Mouse (Mus musculus): ENCODE results near the gene Rasgrp4. TPM values are rescaled to one million over a fixed set of nuclear protein-coding genes. Genes with fewer than 3 reads are reported as not detected.

The Rasgrp4 gene
- polyA plus RNA-seq, 1 experiment = 156 TPM

- Histone ChIP-seq H3K4me3 (replicated peaks; ENCODE audit: control insufficient read depth, low read depth, low read length) (no peak overlapping the region), H3K27ac (ENCODE audit: control insufficient read depth, insufficient read depth, low read depth, low read length, poor library complexity) (no peak overlapping the region), H3K4me1 (ENCODE audit: control insufficient read depth, insufficient read depth, low read length) (no peaks in the 10 kb centered on the region; the same call in 1 of the 2 replicates)
- 56% methylated on average over 18 of the region's 18 CpGs for WGBS
- TF ChIP-seq CTCF (IDR thresholded peaks at IDR 0.05; ENCODE audit: control insufficient read depth, insufficient read depth, low read length) (no peak), POLR2A (IDR thresholded peaks at IDR 0.05; ENCODE audit: borderline replicate concordance, control insufficient read depth, low read depth, low read length) (no peak)
Measured at GRCm38 (mm10) chr7:29118142-29118851, 16.4 kb upstream of the Rasgrp4 start.

- no peaks in the 10 kb centered on the region; the same call in none of the 2 replicates for H3K4me1 ChIP-seq (ENCODE audit: control insufficient read depth, insufficient read depth, low read length)
- WGBS = 75% methylated on average over 1 of the region's 1 CpGs
- H3K4me3 ChIP-seq (replicated peaks; ENCODE audit: control insufficient read depth, low read depth, low read length) = no peak overlapping the region
- no peak for TF ChIP-seq CTCF (IDR thresholded peaks at IDR 0.05; ENCODE audit: control insufficient read depth, insufficient read depth, low read length)
- no peak for TF ChIP-seq POLR2A (IDR thresholded peaks at IDR 0.05; ENCODE audit: borderline replicate concordance, control insufficient read depth, low read depth, low read length)
- H3K27ac ChIP-seq (ENCODE audit: control insufficient read depth, insufficient read depth, low read depth, low read length, poor library complexity) = no peak overlapping the region
Measured at GRCm38 (mm10) chr7:29119526-29119925, 15.1 kb upstream of the Rasgrp4 start.

- 73% methylated on average over 9 of the region's 9 CpGs for WGBS
Measured at GRCm38 (mm10) chr7:29122821-29123220, 11.8 kb upstream of the Rasgrp4 start.

GRCm38 (mm10) chr7:29123531-29124358 lies 10.9 kb upstream of the Rasgrp4 start:
- no peaks in the 10 kb centered on the region; the same call in none of the 2 replicates for H3K4me1 ChIP-seq (ENCODE audit: control insufficient read depth, insufficient read depth, low read length)
- TF ChIP-seq POLR2A (IDR thresholded peaks at IDR 0.05; ENCODE audit: borderline replicate concordance, control insufficient read depth, low read depth, low read length) (no peak), CTCF (IDR thresholded peaks at IDR 0.05; ENCODE audit: control insufficient read depth, insufficient read depth, low read length) (no peak)
- H3K4me3 ChIP-seq (replicated peaks; ENCODE audit: control insufficient read depth, low read depth, low read length) = no peak overlapping the region
- no peak overlapping the region for H3K27ac ChIP-seq (ENCODE audit: control insufficient read depth, insufficient read depth, low read depth, low read length, poor library complexity)
- 39% methylated on average over 5 of the region's 5 CpGs for WGBS

More at GRCm38 (mm10) chr7:29122821-29123220, 11.8 kb upstream of the Rasgrp4 start:
- no peaks in the 10 kb centered on the region; the same call in none of the 2 replicates for H3K4me1 ChIP-seq (ENCODE audit: control insufficient read depth, insufficient read depth, low read length)
- TF ChIP-seq CTCF (IDR thresholded peaks at IDR 0.05; ENCODE audit: control insufficient read depth, insufficient read depth, low read length) (no peak), POLR2A (IDR thresholded peaks at IDR 0.05; ENCODE audit: borderline replicate concordance, control insufficient read depth, low read depth, low read length) (no peak)
- H3K4me3 ChIP-seq (replicated peaks; ENCODE audit: control insufficient read depth, low read depth, low read length) = no peak overlapping the region
- H3K27ac ChIP-seq (ENCODE audit: control insufficient read depth, insufficient read depth, low read depth, low read length, poor library complexity) = no peak overlapping the region

GRCm38 (mm10) chr7:29124970-29125369 lies 9.7 kb upstream of the Rasgrp4 start, which contains the start of gene Ryr1:
TSS of gene Ryr1 (minus strand) at chr7:29125179.
- Histone ChIP-seq H3K27ac (ENCODE audit: control insufficient read depth, insufficient read depth, low read depth, low read length, poor library complexity) (no peak within 1 kb of the TSS), H3K4me1 (ENCODE audit: control insufficient read depth, insufficient read depth, low read length) (no peaks in the 10 kb centered on the region; the same call in none of the 2 replicates), H3K4me3 (replicated peaks; ENCODE audit: control insufficient read depth, low read depth, low read length) (no peak within 1 kb of the TSS)
- under 1% methylated on average over 16 of the region's 16 CpGs for WGBS
- TF ChIP-seq CTCF (IDR thresholded peaks at IDR 0.05; ENCODE audit: control insufficient read depth, insufficient read depth, low read length) = no peak
- TF ChIP-seq POLR2A (IDR thresholded peaks at IDR 0.05; ENCODE audit: borderline replicate concordance, control insufficient read depth, low read depth, low read length) = no peak

GRCm38 (mm10) chr7:29126173-29126915 lies 8.3 kb upstream of the Rasgrp4 start:
- TF ChIP-seq POLR2A (IDR thresholded peaks at IDR 0.05; ENCODE audit: borderline replicate concordance, control insufficient read depth, low read depth, low read length) = no peak
- peak; percentile 76 for TF ChIP-seq CTCF (IDR thresholded peaks at IDR 0.05; ENCODE audit: control insufficient read depth, insufficient read depth, low read length)
- Histone ChIP-seq H3K4me1 (ENCODE audit: control insufficient read depth, insufficient read depth, low read length) (no peaks in the 10 kb centered on the region; the same call in none of the 2 replicates), H3K4me3 (replicated peaks; ENCODE audit: control insufficient read depth, low read depth, low read length) (no peak overlapping the region), H3K27ac (ENCODE audit: control insufficient read depth, insufficient read depth, low read depth, low read length, poor library complexity) (no peak overlapping the region)
- 15% methylated on average over 7 of the region's 7 CpGs for WGBS

GRCm38 (mm10) chr7:29128725-29129124 lies 5.9 kb upstream of the Rasgrp4 start:
- 48% methylated on average over 2 of the region's 2 CpGs for WGBS
- Histone ChIP-seq H3K4me3 (replicated peaks; ENCODE audit: control insufficient read depth, low read depth, low read length) (no peak overlapping the region), H3K4me1 (ENCODE audit: control insufficient read depth, insufficient read depth, low read length) (no peaks in the 10 kb centered on the region; the same call in 1 of the 2 replicates), H3K27ac (ENCODE audit: control insufficient read depth, insufficient read depth, low read depth, low read length, poor library complexity) (no peak overlapping the region)
- TF ChIP-seq CTCF (IDR thresholded peaks at IDR 0.05; ENCODE audit: control insufficient read depth, insufficient read depth, low read length) (peak; percentile 70), POLR2A (IDR thresholded peaks at IDR 0.05; ENCODE audit: borderline replicate concordance, control insufficient read depth, low read depth, low read length) (no peak)

Measured in bone marrow, adult 2 months (tissue).